Mouse (Mus musculus): ENCODE results near the gene R3hdm4. TPM values are rescaled to one million over a fixed set of nuclear protein-coding genes. Genes with fewer than 3 reads are reported as not detected.
"Not testable (repeated sequence)": the region's sequence is repeated elsewhere in the genome, so short reads cannot be mapped to it uniquely, and the experiment has no call there.

The R3hdm4 gene
- total RNA-seq (2021): 100 to 1,000 TPM in 1 of 2 experiments, 10 to 100 TPM in 1; 92.0 to 107 TPM
- long read RNA-seq, experiment 1, transcript R3hdm4-201 (8 exons, 1,898 nt): major isoform, 68 of 85 reads
- long read RNA-seq, experiment 1, partial matches to known transcripts: 3 of 85 reads
- long read RNA-seq, experiment 1, other reads (novel, unspliced or antisense): 14 of 85 reads
- long read RNA-seq, experiment 2, transcript R3hdm4-201 (8 exons, 1,898 nt): major isoform, 74 of 96 reads
- long read RNA-seq, experiment 2, partial matches to known transcripts: 10 of 96 reads
- long read RNA-seq, experiment 2, other reads (novel, unspliced or antisense): 12 of 96 reads

DNA sequence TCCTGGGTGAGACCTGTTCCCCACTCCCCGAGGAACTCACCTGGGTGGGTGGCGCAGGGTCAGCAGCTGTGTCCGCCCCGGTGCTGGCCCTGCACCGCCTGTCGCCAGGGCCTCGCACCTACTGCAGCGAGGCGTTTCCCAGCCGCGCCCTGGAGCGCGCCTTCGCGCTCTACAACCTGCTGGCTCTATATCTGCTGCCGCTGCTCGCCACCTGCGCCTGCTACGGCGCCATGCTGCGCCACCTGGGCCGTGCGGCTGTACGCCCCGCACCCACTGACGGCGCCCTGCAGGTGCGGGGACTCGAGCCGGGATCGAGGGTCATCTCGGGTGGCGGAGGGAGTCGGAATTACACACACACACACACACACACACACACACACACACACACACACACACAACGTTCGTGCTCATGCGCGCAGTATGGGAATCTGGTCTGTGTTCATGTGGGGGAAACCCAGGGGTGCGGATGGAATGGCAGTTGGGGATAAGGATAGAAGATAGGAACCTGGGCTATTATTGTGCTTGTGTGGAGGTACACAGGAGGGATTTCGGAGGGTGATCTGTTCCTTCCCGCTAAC lies at the start of gene R3hdm4:
Gene R3hdm4, minus strand, starts transcription at position 251 of the 578 bp plus-strand sequence.
- no peak for DNase-seq (ENCODE audit: low spot score in 2 of 2)

DNA sequence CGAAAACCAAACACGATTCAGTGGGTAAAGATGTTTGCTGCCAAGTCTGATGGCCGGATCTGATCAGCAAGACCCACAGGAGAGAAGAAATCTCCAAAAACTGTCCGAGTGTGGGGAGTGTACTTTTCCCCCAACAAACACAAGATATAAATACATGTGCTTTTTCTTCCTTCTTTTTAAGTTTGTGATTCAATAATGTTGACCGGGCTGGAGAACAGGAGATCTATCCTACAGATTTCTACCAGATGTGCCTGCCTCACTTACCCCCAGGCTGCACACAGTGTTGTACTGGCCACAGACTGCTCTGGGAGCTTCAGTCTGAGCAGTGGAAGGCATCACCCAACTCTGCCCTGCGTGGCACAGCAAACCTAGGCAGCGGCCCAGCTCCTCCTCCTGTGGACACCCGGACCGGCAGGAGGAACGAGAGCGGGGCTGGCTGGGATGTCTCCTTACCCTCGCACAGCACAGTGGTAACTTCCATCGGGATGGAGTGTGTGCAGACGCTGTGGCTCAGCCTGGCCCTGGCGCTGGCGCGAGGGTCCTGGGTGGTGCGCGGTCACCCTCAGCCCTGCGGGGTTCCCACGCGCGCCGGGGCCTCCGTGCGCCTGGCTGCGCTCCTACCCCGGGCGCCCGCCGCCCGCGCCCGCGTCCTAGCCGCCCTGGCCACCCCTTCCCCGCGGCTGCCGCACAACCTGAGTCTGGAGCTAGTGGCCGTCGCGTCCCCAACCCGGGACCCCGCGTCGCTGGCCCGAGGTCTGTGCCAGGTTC lies 49.6 kb upstream of the R3hdm4 start, which contains the start of gene Grin3b:
Gene Grin3b, plus strand, starts transcription at position 301 of the 768 bp plus-strand sequence.
- no peak for DNase-seq (ENCODE audit: low spot score in 2 of 2)

DNA sequence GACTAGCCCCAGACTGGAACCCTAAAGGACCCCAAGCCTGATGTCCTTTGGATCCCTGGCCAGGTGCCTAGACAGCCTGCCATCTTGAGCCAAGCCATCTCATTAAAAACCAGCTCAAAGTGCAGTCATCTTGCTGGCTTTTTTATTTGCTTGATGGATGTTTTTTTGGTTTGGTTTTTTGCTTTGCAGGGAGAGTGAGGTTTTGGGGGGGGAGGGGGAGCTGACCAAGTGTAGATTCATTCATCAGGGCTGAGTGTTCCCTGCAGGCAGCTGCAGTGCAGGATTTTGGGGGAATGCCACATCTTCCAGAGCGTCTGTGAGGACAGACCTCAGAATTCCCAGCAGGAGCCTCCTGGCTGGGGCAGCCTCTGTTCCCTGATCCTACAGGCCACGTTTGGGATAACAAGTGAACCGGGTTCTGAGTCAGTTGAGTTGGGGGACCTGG lies 48.1 kb upstream of the R3hdm4 start:
- no peak for DNase-seq (ENCODE audit: low spot score in 2 of 2)

DNA sequence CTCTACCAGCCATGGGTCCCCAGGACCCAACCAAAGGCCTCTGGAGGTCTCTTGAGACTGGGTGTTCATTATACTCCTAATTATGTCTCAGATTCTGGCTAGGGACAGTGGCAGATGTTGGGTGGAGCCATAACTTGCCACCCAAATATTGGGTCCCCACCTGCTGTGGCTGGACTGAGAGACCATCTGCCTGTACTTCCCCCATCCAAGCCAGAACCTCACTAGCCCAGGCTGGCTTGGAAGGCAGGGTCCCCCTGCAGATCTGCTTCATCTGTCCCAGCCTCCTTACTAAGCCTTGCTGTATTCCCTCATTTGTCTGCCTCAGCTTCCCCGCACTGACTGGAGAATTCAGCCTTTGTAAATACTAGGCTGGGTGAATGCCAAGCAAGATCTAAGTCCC lies 47.2 kb upstream of the R3hdm4 start:
- DNase-seq (ENCODE audit: low spot score in 2 of 2): no peak

DNA sequence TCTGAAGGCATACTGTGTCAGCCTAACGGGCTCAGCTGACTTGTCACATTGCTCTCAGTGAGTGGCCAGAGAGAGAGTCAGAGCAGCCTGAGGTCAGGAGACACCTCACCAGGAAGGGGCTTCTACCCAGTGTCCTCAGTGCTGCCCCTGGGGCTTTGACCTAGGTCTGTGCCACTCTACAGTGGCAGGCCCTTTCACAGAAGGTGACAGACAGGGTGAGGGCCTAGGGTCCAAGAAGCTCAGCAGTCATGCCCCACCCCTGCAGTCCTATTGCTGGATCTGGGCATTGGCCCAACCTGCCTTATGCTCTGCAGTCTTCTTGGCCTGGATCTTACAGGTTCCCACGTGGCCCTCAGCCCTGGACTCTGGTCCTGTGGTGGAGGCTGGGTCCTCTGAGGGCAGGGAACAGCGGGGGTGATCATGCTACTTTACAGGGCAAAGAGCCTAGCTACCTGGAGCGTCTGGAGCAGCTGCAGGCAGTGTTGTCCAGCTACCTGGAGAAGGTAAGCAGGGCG lies 45.9 kb upstream of the R3hdm4 start:
- DNase-seq (ENCODE audit: low spot score in 2 of 2): no peak

DNA sequence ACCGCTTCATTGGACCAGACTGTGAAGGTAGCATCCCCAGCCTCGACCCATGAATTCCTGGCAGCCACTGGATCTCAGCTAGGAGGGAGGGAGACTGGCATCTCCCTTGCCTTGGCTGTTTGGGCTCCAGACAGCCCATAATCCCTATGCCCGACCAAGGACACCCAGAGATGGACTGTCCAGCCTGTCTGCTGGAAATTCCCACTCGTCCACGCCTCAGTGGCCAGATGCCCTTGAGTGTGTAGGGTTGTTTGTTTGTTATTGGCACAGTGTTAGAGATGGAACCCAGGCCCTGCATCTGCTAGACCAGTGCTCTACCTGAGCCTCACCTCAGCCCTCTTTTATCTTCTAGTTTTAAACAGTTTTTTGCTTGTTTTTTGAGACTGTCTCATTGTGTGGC lies 44.3 kb upstream of the R3hdm4 start:
- DNase-seq (ENCODE audit: low spot score in 2 of 2): no peak

DNA sequence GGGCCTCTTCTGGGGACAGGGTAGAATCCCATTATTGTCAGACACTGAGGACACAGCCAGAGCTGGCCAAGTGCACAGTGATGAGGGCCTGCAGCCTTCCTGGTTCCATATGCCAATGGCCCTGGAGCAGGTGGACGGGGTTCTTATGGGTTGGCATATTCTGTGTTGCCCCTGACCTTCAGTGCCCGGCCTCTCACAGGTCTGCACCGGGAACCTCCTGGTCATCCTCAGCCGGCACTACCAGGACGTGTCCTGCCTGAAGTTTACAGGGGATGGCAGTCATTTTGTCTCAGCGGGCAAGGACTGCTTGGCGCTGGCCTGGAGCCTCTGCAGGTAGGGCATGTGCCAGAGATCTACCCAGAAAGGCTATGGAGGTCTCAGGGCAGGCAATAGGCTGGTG lies 43.7 kb upstream of the R3hdm4 start:
- no peak for DNase-seq (ENCODE audit: low spot score in 2 of 2)

DNA sequence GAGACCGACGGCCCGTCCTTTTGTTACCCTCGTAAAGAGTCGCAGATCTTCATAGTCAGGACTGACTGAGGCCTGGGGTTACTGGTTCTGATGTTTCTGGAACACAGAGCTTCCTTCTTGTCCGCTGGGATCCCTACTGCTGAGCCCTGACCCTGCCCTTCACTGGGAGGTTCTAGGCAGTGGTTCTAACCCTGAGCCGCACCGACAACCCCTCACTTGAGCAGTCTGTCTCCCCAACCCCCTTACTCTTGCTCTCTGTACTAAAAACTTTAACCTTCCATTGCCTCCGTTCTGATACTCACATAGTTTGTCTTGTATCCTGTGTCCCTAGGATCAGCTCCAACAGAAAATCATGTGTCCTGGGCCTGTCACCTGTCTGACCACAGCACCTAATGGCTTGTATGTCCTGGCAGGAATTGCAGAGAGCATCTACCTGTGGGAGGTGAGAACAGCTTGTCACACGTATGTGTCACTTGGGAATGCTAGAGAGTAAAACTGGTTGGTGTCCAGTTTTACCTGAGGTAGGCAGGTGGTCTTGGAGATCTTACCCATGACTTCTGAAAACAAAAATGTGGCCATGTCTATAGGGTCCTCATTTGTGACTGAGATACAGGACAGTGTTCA lies 39.8 kb upstream of the R3hdm4 start:
- no peak for DNase-seq (ENCODE audit: low spot score in 2 of 2)

DNA sequence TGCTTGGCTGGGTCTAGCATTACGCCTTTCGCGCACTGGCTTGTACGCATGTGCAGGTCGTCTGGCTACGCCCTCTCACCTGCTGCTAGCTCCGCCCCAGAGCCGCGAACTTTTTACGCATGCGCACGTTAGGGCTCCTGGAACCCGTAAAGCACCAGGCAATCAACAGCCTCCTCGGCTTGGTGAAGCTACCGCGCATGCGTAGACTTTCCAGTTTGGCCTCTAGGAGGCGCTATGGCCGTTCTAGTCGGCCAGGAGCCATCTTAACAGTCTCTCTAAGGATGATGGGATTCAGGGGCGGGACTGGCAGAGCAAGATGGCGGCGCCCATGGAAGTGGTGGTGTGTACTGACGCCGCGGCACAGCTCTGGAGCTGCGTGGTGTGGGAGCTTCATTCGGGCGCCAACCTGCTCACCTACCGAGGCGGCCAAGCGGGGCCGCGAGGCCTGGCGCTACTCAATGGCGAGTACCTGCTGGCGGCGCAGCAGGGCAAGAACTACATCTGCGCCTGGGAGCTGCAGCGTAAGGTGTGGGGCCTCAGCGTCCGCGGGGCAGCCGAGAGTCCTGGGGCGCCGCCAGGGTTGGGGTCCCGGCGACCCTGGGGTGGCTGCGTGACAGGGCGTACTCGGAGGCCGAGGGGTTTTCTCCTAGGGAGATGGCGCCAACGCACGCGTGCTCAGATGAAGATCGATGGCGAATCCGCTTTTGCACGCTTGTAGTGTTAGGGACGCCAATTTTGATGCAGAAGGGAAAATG lies 39.0 kb upstream of the R3hdm4 start, which contains the start of gene Wdr18:
Gene Wdr18, plus strand, starts transcription at position 306 of the 755 bp plus-strand sequence.
- peak; percentile 99 for DNase-seq (ENCODE audit: low spot score in 2 of 2)

DNA sequence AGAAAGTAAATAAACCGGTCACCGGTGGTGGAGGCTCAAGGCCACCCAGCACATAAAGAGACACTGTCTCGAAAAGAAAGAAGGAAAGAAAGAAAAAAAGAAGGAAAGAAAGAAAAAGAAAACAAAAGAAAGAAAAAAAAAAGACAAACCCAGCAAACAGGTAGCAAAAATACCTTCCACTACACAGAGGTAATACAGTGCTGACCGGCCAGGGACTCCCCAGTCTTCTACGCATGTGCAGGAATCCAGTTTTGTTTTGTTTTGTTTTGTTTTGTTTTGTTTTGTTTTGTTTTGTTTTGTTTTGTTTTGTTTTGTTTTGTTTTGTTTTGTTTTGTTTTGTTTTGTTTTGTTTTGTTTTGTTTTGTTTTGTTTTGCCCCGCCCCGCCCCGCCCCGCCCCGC lies 38.4 kb upstream of the R3hdm4 start:
- DNase-seq (ENCODE audit: low spot score in 2 of 2): not testable (repeated sequence)

DNA sequence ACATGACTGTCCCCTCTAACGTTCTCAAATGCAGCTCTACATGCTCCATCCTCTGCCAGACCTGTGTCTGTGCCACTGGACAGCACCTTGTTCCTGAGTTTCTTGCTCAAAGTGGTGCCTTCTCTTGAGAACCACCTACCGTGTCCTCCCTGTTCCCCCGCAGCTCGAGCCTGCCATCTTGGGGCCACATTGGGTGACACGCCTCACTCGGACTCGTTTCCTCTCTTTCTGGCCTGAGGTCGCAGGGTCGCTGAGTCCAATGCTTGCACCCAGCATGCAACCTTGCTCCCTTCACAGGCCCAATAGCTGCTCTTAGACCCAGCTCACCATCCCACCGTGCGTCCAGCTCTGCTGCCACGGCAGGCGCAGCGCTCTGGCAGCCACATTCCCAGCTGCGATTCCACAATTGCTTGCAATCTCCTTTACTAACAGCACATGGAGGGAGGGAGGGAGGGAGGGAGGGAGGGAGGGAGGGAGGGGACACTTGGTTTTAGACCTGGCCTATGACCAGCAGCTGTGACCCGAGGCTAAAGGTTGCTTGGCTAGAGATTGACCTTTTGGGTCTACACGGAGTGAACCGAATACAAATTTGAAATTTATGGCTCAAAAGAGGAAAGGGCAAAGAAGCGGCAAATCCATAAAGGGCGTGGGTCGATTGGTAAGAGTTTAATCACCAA lies 37.3 kb upstream of the R3hdm4 start:
- DNase-seq (ENCODE audit: low spot score in 2 of 2): peak; percentile 84

DNA sequence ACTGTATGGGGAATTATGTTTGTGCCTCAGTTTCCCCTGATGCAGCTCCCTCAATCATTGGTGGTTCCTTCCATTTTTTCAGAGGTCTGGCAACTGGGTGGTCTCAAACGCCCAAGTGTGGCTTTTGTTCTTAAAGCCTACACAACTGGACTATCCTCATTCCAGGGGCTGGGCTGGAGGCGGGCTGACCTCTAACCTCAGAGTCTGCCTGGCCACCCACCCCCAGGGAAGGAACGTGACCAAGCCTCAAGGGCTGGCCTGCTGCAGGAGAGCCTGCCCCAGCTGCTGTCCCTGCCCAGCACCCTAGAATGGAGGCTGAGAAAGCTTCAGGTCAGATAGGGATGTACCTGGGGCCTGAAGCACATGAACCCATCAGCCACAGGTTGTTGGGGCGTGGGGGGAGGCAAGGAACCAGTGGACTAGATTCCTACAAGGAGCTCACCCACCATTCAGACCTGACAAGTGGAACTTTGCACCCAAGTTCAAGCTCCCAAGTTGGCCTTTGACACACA lies 35.7 kb upstream of the R3hdm4 start:
- DNase-seq (ENCODE audit: low spot score in 2 of 2): no peak

DNA sequence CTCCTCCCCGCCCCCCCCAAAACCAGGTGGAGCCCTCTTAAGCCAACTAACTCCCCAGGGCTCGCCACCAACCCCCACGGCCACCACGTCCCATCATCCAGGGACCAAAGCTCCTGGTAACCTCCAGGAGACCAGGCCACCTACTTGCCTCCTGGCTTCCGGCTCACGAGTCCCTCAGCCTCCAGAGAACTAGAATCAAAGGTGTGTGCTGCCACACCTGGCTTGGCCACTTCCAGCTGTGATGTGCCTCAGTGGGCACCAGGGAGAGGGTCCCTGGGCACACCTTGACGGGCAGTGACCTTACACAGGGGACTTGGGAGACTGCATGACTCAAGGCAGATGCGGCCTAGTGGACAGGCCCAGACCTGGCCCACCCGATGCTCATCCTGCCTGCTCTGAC lies 34.7 kb upstream of the R3hdm4 start:
- no peak for DNase-seq (ENCODE audit: low spot score in 2 of 2)

DNA sequence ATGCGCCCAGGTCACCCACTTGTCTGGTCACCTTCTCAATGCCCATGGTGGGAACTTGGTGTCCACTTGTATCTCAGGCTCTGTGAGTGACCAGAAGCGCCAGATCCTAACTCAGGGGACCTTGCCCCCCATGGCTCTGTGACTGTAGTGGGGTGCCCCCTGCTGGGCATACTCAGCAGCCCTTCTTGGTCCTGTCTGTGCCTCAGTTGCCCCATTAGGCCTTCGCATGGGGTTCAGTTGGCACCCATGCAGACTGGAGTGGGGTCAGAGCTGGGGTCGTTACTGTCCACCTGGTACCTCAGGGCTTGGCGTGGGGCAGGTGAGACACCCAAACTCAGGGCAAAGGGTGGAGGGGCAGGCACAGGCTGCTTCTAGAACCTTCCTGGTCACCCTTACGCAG lies 32.9 kb upstream of the R3hdm4 start:
- DNase-seq (ENCODE audit: low spot score in 2 of 2): peak in 1 of 2 experiments; percentile 60

DNA sequence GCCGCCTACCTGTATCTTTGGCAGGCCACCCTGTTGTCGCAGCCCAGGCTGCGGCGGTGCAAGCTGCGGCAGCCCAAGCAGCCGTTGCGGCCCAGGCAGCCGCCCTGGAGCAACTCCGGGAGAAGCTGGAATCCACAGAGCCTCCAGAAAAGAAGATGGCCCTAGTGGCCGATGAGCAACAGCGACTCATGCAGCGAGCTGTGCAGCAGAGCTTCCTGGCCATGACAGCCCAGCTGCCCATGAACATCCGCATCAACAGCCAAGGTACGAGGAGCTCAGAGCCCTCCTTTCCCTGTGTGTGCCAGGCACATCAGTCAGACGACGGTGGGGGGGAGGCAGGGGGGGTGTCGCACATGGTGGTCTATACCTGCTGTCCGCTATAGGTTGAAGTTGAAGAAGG lies 29.7 kb upstream of the R3hdm4 start:
- DNase-seq (ENCODE audit: low spot score in 2 of 2): no peak

DNA sequence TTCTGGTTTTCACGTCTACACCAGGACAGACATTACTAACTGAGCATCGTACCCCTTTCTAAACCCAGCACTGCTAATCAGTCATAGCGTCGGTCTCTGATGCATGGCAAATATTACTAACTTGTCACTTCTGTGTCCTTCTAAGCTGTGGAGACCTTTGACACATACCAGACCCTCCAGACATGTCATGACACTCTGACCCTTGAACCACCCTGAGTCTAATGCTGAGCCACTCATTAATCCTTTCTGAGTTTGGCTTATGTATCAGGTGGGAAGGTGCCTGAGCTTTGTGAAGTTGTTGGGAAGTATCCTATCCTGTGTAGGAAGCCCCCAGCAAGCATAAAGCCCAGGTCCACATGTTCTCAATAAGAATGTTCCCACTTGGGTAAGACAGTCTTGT lies 28.9 kb upstream of the R3hdm4 start:
- DNase-seq (ENCODE audit: low spot score in 2 of 2): no peak

DNA sequence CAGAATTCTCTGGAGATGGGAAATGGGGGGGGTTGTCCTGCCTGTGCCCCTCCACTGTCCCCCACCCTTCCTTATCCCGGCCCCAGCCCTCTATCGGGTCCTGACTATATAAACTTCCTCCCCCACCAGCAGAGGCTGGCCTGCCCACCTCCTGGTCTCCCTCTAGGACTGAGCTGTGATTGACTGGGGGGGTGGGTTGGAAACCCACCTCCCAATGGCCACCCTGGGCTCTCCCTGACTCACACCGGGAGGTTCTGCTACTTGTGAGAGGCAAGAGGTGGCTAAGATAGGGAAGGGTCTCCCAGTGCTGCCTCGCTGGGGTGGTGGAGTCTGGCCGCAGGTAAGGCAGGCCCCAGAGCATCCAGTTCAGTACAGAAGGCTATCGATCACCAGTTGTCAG lies 26.5 kb upstream of the R3hdm4 start:
- DNase-seq (ENCODE audit: low spot score in 2 of 2): no peak

DNA sequence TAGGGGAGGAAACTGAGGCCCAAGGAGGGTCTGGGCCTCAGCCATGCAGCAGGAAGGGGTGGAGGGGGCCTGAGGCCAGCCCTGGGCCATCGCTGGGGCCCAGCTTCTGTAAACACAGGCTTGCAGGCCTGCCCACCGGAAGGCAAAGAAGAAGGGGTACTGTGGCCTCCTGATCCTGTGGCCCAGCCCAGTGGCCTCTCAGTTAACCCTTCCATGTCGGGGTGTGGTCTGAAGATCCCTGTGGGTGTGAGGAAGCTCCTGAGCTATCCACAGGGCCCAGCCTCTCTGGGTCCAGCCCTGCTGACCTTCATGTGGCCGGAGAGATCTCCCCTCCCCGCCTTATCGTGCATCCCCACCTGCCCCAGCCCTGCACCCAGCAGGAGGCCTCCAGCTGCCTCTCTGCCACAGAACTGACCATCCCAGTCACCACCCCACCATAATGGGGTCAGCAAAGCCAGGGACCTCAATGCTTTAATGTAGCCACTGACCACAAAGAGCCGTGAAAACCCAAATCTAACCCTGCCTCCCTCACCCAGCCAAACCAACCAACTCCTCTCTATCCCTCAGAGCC lies 25.8 kb upstream of the R3hdm4 start:
- DNase-seq (ENCODE audit: low spot score in 2 of 2): no peak

DNA sequence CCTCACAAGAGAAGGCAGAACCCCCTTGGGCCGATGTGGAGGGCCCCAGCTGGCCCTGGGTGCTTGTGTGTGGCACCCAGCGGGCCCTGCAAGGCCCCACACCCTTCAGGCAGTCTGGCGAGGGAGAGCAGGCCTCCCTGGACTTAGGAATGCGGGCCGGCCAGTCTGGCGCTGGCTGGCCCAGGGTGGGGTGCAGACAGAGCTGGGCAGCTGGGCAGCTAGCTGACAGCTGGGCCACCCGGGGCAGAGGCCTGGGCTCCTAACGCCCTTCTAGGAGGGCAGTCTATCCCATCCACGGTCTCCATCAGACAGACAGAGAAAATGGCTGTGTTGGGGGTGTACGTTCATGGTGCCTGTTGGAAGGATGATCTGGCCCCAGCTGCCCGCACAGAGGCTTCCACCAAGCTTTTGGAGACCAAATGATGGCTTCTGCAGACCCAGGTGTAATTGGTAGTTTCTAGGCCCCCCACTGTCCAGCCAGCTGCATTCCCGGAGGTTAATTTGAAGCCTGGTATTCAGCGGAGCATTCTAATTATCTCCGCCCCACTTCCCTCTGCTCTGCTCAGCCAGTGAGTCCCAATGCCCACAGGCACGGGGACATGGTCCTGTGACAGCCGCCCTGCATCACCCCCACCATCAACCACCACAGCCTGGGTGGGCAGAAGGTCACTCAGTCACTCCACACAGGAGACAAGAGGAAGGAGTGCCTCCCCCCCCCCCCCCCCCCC lies 24.7 kb upstream of the R3hdm4 start:
- DNase-seq (ENCODE audit: low spot score in 2 of 2): no peak
